Mouse (Mus musculus): Measurements from ENCODE around the gene Trpm5.

Gene Trpm5

GRCm38 (mm10) chr7:143094592-143095553 is at the start of gene Trpm5:
Gene Trpm5 (minus strand): TSS chr7:143094642.
- DNase-seq (ENCODE audit: low spot score in 2 of 2) = no peak

- no peak for DNase-seq (ENCODE audit: low spot score in 2 of 2)
Observed at GRCm38 (mm10) chr7:143142680-143143079, 48.2 kb upstream of the Trpm5 start.

GRCm38 (mm10) chr7:143139932-143140331 is 45.5 kb upstream of the Trpm5 start:
- DNase-seq (ENCODE audit: low spot score in 2 of 2) = no peak

GRCm38 (mm10) chr7:143138789-143139188 is 44.3 kb upstream of the Trpm5 start:
- DNase-seq (ENCODE audit: low spot score in 2 of 2) = peak in 1 of 2 experiments; percentile 33

GRCm38 (mm10) chr7:143136561-143136960 is 42.1 kb upstream of the Trpm5 start:
- DNase-seq (ENCODE audit: low spot score in 2 of 2) = no peak

GRCm38 (mm10) chr7:143136125-143136524 is 41.7 kb upstream of the Trpm5 start:
- no peak for DNase-seq (ENCODE audit: low spot score in 2 of 2)

- DNase-seq (ENCODE audit: low spot score in 2 of 2) = no peak
Observed at GRCm38 (mm10) chr7:143132815-143133214, 38.4 kb upstream of the Trpm5 start.

GRCm38 (mm10) chr7:143124902-143125301 is 30.5 kb upstream of the Trpm5 start:
- DNase-seq (ENCODE audit: low spot score in 2 of 2) = no peak

- DNase-seq (ENCODE audit: low spot score in 2 of 2) = no peak
Observed at GRCm38 (mm10) chr7:143123876-143124669, 29.6 kb upstream of the Trpm5 start.

GRCm38 (mm10) chr7:143122191-143122590 is 27.7 kb upstream of the Trpm5 start:
- DNase-seq (ENCODE audit: low spot score in 2 of 2) = no peak

GRCm38 (mm10) chr7:143119826-143120225 is 25.4 kb upstream of the Trpm5 start:
- no peak for DNase-seq (ENCODE audit: low spot score in 2 of 2)

- no peak for DNase-seq (ENCODE audit: low spot score in 2 of 2)
Observed at GRCm38 (mm10) chr7:143119407-143119806, 25.0 kb upstream of the Trpm5 start.

- no peak for DNase-seq (ENCODE audit: low spot score in 2 of 2)
Observed at GRCm38 (mm10) chr7:143116521-143116920, 22.1 kb upstream of the Trpm5 start.

GRCm38 (mm10) chr7:143114773-143115172 is 20.3 kb upstream of the Trpm5 start:
- DNase-seq (ENCODE audit: low spot score in 2 of 2) = no peak

GRCm38 (mm10) chr7:143112395-143112794 is 18.0 kb upstream of the Trpm5 start:
- no peak for DNase-seq (ENCODE audit: low spot score in 2 of 2)

GRCm38 (mm10) chr7:143111719-143112118 is 17.3 kb upstream of the Trpm5 start:
- no peak for DNase-seq (ENCODE audit: low spot score in 2 of 2)

- no peak for DNase-seq (ENCODE audit: low spot score in 2 of 2)
Observed at GRCm38 (mm10) chr7:143110803-143111202, 16.4 kb upstream of the Trpm5 start.

GRCm38 (mm10) chr7:143109696-143110095 is 15.3 kb upstream of the Trpm5 start:
- DNase-seq (ENCODE audit: low spot score in 2 of 2) = no peak

GRCm38 (mm10) chr7:143108996-143109660 is 14.7 kb upstream of the Trpm5 start:
- no peak for DNase-seq (ENCODE audit: low spot score in 2 of 2)

GRCm38 (mm10) chr7:143108200-143108599 is 13.8 kb upstream of the Trpm5 start:
- DNase-seq (ENCODE audit: low spot score in 2 of 2) = no peak

- no peak for DNase-seq (ENCODE audit: low spot score in 2 of 2)
Observed at GRCm38 (mm10) chr7:143106672-143107465, 12.4 kb upstream of the Trpm5 start.
